Mouse (Mus musculus) liver, embryonic 14.5 days (tissue): ENCODE results near the gene Slc34a2. TPM values are rescaled to one million over a fixed set of nuclear protein-coding genes. Genes with fewer than 3 reads are reported as not detected.

Experiments used
- ATAC-seq: fragments of 200-750 bp; cut with Nextera tagmentation; 2 replicates; pipeline ENCODE4 v1.8.0; 2017; ENCODE audit warnings: moderate number of reproducible peaks, mild to moderate bottlenecking, moderate library complexity; ENCODE audit not compliant: insufficient read depth
- DNase-seq, 3 experiments: peaks; one replicate each; pipeline ENCODE4 v3.0.0-alpha.2; 2012 to 2013; ENCODE audit warnings: low read depth in 3 of 3, low spot score in 3 of 3
- H3K27ac ChIP-seq: fragments of 300-500 bp; sonication (generic); 2 replicates; pipeline ENCODE4 v1.5.1; 2014; ENCODE audit warnings: moderate library complexity, mild to moderate bottlenecking, control low read depth, inconsistent platforms
- H3K27me3 ChIP-seq: fragments of 300-500 bp; sonication (generic); 2 replicates; pipeline ENCODE4 v1.6.1; 2014; ENCODE audit warnings: mild to moderate bottlenecking, low read length, moderate library complexity; ENCODE audit not compliant: control insufficient read depth, insufficient read depth
- H3K36me3 ChIP-seq: fragments of 300-500 bp; sonication (generic); replicated peaks from 2 replicates; pipeline ENCODE4 v1.6.1; 2014; ENCODE audit warnings: low read depth; ENCODE audit not compliant: control insufficient read depth, insufficient read depth
- H3K4me1 ChIP-seq, 2 experiments: fragments of 200-500 bp in 1 of 2; fragments of 300-500 bp in 1 of 2; sonication (generic) in 1 of 2; replicated peaks; 2 replicates each; pipeline ENCODE4 v1.6.1; 2012 to 2014; ENCODE audit warnings: antibody characterized with exemption in 1 of 2, inconsistent platforms in 1 of 2, low read length in 1 of 2; ENCODE audit not compliant: control insufficient read depth in 2 of 2, insufficient read depth in 2 of 2
- H3K4me2 ChIP-seq: fragments of 300-500 bp; sonication (generic); 2 replicates; pipeline ENCODE4 v1.6.1; 2014; ENCODE audit warnings: low read depth, mild to moderate bottlenecking, control low read depth, moderate library complexity
- H3K4me3 ChIP-seq, 2 experiments: fragments of 200-500 bp in 1 of 2; fragments of 300-500 bp in 1 of 2; sonication (generic) in 1 of 2; 2 replicates each; pipeline ENCODE4 v1.5.1; 2012 to 2014; ENCODE audit warnings: low read depth in 2 of 2, low read length in 2 of 2, mild to moderate bottlenecking in 2 of 2, control low read depth in 1 of 2, inconsistent platforms in 1 of 2, moderate library complexity in 1 of 2; ENCODE audit not compliant: insufficient read depth in 1 of 2
- H3K9ac ChIP-seq: fragments of 300-500 bp; sonication (generic); replicated peaks from 2 replicates; pipeline ENCODE4 v1.6.1; 2014; ENCODE audit warnings: mild to moderate bottlenecking, control low read depth, moderate library complexity
- H3K9me3 ChIP-seq: fragments of 300-500 bp; sonication (generic); 2 replicates; pipeline ENCODE4 v1.6.1; 2016; ENCODE audit warnings: low read length, mixed read lengths; ENCODE audit not compliant: control insufficient read depth
- CTCF ChIP-seq: IDR thresholded peaks from 2 replicates; pipeline ENCODE4 v1.5.1; 2016; ENCODE audit warnings: antibody characterized with exemption, low read depth, control low read depth
- EP300 ChIP-seq: IDR thresholded peaks from 2 replicates; pipeline ENCODE4 v1.6.1; 2016; ENCODE audit warnings: antibody characterized with exemption, low read depth
- WGBS: fragments of 180-500 bp; shearing (Covaris S2); extraction: QIAGEN DNeasy Blood & Tissue Kit; methylation state at CpG from one replicate; pipeline ENCODE4 v1.1.7; 2014; ENCODE audit not compliant: insufficient replicate concordance; 5-methylcytosine and 5-hydroxymethylcytosine counted together
- polyA plus RNA-seq, 2 experiments: library from polyadenylated mRNA; depleted of rRNA in 1 of 2; stranded (reverse) in 1 of 2; unstranded in 1 of 2; fragments of >200 nt; fragmentation: Nextera tagmentation in 1 of 2; extraction: Ambion mirVana in 1 of 2; gene quantifications; 2 replicates each; pipeline versions ENCODE4 v1.2.1 to v1.2.3; 2012 to 2014

Slc34a2 gene
- polyA plus RNA-seq, 2 experiments, result 0.02 TPM; not detected in 1

GRCm38 (mm10) chr5:53043716-53044115, 5.8 kb downstream of the Slc34a2 start:
- 13% methylated on average over 1 of the region's 1 CpGs for WGBS
- Histone ChIP-seq H3K4me2 (no peak overlapping the region), H3K27me3 (peaks cover 4% of the 10 kb centered on the region), H3K4me1 (peaks cover 0 to 3% of the 10 kb centered on the region in 2 experiments; a peak in 1 of 4 replicates), H3K9ac (no peak overlapping the region), H3K27ac (no peak overlapping the region), H3K4me3 (no peak overlapping the region), H3K9me3 (no peaks in the 10 kb centered on the region), H3K36me3 (no peaks in the 10 kb centered on the region)
- DNase-seq (no peak), ATAC-seq (no peak)
- TF ChIP-seq EP300 (no peak), CTCF (no peak)

GRCm38 (mm10) chr5:53047951-53048350, 10.1 kb downstream of the Slc34a2 start:
- peaks cover 7% of the 10 kb centered on the region for H3K27me3 ChIP-seq
- no peak overlapping the region for H3K4me2 ChIP-seq
- no peak overlapping the region for H3K4me3 ChIP-seq
- H3K4me1 ChIP-seq, result no peaks in the 10 kb centered on the region
- no peaks in the 10 kb centered on the region for H3K36me3 ChIP-seq
- no peak for TF ChIP-seq EP300
- peak; percentile 28 for TF ChIP-seq CTCF
- 26% methylated on average over 6 of the region's 6 CpGs for WGBS
- H3K27ac ChIP-seq, result no peak overlapping the region
- ATAC-seq (0 out of 2 replicates have a peak, but pooled peaks have one; percentile 43), DNase-seq (no peak)
- no peak overlapping the region for H3K9ac ChIP-seq
- no peaks in the 10 kb centered on the region for H3K9me3 ChIP-seq

GRCm38 (mm10) chr5:53048599-53048998, 10.7 kb downstream of the Slc34a2 start:
- WGBS, result 38% methylated on average over 4 of the region's 4 CpGs

GRCm38 (mm10) chr5:53049046-53049445, 11.2 kb downstream of the Slc34a2 start:
- ATAC-seq (peak; percentile 39; the same call in 1 of the 2 replicates), DNase-seq (no peak)
- no peak for TF ChIP-seq CTCF
- no peak for TF ChIP-seq EP300
- Histone ChIP-seq H3K9me3 (no peaks in the 10 kb centered on the region), H3K36me3 (no peaks in the 10 kb centered on the region), H3K9ac (no peak overlapping the region), H3K4me2 (peak overlapping the region; percentile 46), H3K4me1 (no peaks in the 10 kb centered on the region), H3K27ac (no peak overlapping the region), H3K27me3 (peaks cover 7% of the 10 kb centered on the region), H3K4me3 (no peak overlapping the region)
- WGBS, result 6% methylated on average over 39 of the region's 39 CpGs

More at GRCm38 (mm10) chr5:53048599-53048998, 10.7 kb downstream of the Slc34a2 start:
- no peak overlapping the region for H3K4me3 ChIP-seq
- no peak overlapping the region for H3K9ac ChIP-seq
- H3K4me1 ChIP-seq, result no peaks in the 10 kb centered on the region
- H3K36me3 ChIP-seq, result no peaks in the 10 kb centered on the region
- peak overlapping the region; percentile 46 for H3K4me2 ChIP-seq
- TF ChIP-seq EP300, result no peak
- TF ChIP-seq CTCF, result no peak
- ATAC-seq, result no peak
- no peak for DNase-seq
- H3K27me3 ChIP-seq, result peaks cover 7% of the 10 kb centered on the region
- H3K9me3 ChIP-seq, result no peaks in the 10 kb centered on the region
- H3K27ac ChIP-seq, result no peak overlapping the region

GRCm38 (mm10) chr5:53050963-53051362, 13.1 kb downstream of the Slc34a2 start:
- no peak for ATAC-seq
- no peaks in the 10 kb centered on the region for H3K4me1 ChIP-seq
- H3K9ac ChIP-seq, result no peak overlapping the region
- peaks cover 7% of the 10 kb centered on the region for H3K27me3 ChIP-seq
- no peaks in the 10 kb centered on the region for H3K36me3 ChIP-seq
- no peak overlapping the region for H3K27ac ChIP-seq
- H3K4me3 ChIP-seq, result no peak overlapping the region
- no peaks in the 10 kb centered on the region for H3K9me3 ChIP-seq
- 41% methylated on average over 1 of the region's 1 CpGs for WGBS
- H3K4me2 ChIP-seq, result no peak overlapping the region
- no peak for TF ChIP-seq CTCF
- no peak for TF ChIP-seq EP300
- DNase-seq, result no peak
